Mouse (Mus musculus): ENCODE results near the gene Pcgf2.
"Not testable (repeated sequence)": the region's sequence is repeated elsewhere in the genome, so short reads cannot be mapped to it uniquely, and the experiment has no call there.

Gene Pcgf2

GRCm38 (mm10) chr11:97717369-97718280 is 17.3 kb upstream of the Pcgf2 start:
- no peak for DNase-seq (ENCODE audit: low spot score)

- no peak for DNase-seq (ENCODE audit: low spot score)
These were observed 15.7 kb upstream of the Pcgf2 start for GRCm38 (mm10) chr11:97716021-97716420.

GRCm38 (mm10) chr11:97714784-97715760 is 14.8 kb upstream of the Pcgf2 start:
- no peak for DNase-seq (ENCODE audit: low spot score)

- DNase-seq (ENCODE audit: low spot score), result no peak
These were observed 14.1 kb upstream of the Pcgf2 start for GRCm38 (mm10) chr11:97714356-97714755.

GRCm38 (mm10) chr11:97713896-97714295 is 13.6 kb upstream of the Pcgf2 start:
- DNase-seq (ENCODE audit: low spot score), result no peak

GRCm38 (mm10) chr11:97712286-97712685 is 12.0 kb upstream of the Pcgf2 start:
- no peak for DNase-seq (ENCODE audit: low spot score)

GRCm38 (mm10) chr11:97711200-97711900 is 11.1 kb upstream of the Pcgf2 start:
- no peak for DNase-seq (ENCODE audit: low spot score)

GRCm38 (mm10) chr11:97710067-97710466 is 9.8 kb upstream of the Pcgf2 start:
- DNase-seq (ENCODE audit: low spot score), result not testable (repeated sequence)

GRCm38 (mm10) chr11:97703039-97703826 is 2.9 kb upstream of the Pcgf2 start, which contains the start of gene Psmb3:
Gene Psmb3, plus strand, starts transcription at chr11:97703399.
- peak; percentile 97 for DNase-seq (ENCODE audit: low spot score)

- DNase-seq (ENCODE audit: low spot score), result peak; percentile 71
These were observed 2.1 kb upstream of the Pcgf2 start for GRCm38 (mm10) chr11:97702393-97702745.

- no peak for DNase-seq (ENCODE audit: low spot score)
These were observed 1.5 kb upstream of the Pcgf2 start for GRCm38 (mm10) chr11:97701581-97702392.

- DNase-seq (ENCODE audit: low spot score), result no peak
These were observed 666 bp upstream of the Pcgf2 start for GRCm38 (mm10) chr11:97700746-97701580.

- DNase-seq (ENCODE audit: low spot score), result no peak
These were observed 683 bp downstream of the Pcgf2 start for GRCm38 (mm10) chr11:97699626-97700002.

GRCm38 (mm10) chr11:97698741-97699611 is 1.3 kb downstream of the Pcgf2 start:
- DNase-seq (ENCODE audit: low spot score), result peak; percentile 52

GRCm38 (mm10) chr11:97697891-97698529 is 2.3 kb downstream of the Pcgf2 start:
- DNase-seq (ENCODE audit: low spot score), result no peak

- DNase-seq (ENCODE audit: low spot score), result no peak
These were observed 3.0 kb downstream of the Pcgf2 start for GRCm38 (mm10) chr11:97697199-97697890.

GRCm38 (mm10) chr11:97696669-97697068 is 3.6 kb downstream of the Pcgf2 start:
- no peak for DNase-seq (ENCODE audit: low spot score)
